Mouse (Mus musculus): ENCODE measurements around the gene Ciapin1. TPM values are rescaled to one million over a fixed set of nuclear protein-coding genes. Genes with fewer than 3 reads are reported as not detected.

The Ciapin1 gene
- total and polyA plus RNA-seq, 2 experiments, result 11.9 to 48.9 TPM

DNA sequence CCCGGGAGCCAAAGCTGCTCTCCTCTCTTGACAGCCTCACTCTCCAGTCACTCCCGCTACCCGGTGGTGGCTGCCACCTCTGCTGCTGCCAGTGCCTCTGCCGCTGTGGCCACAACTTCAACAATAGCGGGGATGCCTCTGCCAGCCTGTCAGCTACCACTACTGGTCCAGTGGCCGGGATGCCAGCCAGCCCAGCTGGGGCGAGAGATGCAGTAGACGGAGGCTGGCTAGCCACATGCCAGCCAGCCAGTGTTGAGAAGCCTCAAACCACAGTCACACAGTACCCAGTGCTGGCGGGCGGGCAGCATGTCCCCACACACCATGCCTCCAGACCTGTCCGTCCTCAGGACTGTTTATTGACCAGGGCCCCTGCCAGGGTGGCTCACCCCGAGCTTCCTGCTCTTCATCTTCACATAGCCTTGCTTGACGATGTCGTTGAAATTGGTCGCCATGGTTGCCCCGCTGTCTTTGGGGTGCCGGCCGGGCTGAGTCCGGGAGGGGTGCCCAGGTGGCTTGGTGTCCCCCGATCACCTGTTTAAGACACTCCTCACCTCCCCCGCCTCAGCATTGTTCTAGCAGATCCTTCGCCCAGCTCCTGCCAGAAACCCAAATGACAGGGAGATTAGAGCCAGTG lies 32.4 kb upstream of the Ciapin1 start:
- H3K27me3 ChIP-seq (ENCODE audit: control insufficient read depth, insufficient read depth, low read length), result no peaks in the 10 kb centered on the region; the same call in 1 of the 2 replicates
- H3K4me3 ChIP-seq (ENCODE audit: insufficient read depth, low read depth, low read length), result peak overlapping the region; percentile 15; the same call in 1 of the 2 replicates
- no peaks in the 10 kb centered on the region for H3K79me2 ChIP-seq (ENCODE audit: control insufficient read depth, insufficient read depth, low read length)
- WGBS, result 16% methylated on average over 22 of the region's 22 CpGs
- H3K9ac ChIP-seq (ENCODE audit: low read depth, low read length), result peak overlapping the region; percentile 42; the same call in 1 of the 2 replicates
- H3K36me3 ChIP-seq (ENCODE audit: control insufficient read depth, insufficient read depth, low read length), result no peaks in the 10 kb centered on the region
- no peaks in the 10 kb centered on the region; the same call in none of the 2 replicates for H3K4me1 ChIP-seq (ENCODE audit: control insufficient read depth, insufficient read depth, low read length)
- TF ChIP-seq CTCF (IDR thresholded peaks at IDR 0.05; ENCODE audit: low read depth, low read length) (no peak), POLR2A (IDR thresholded peaks at IDR 0.05; ENCODE audit: extremely low read depth, insufficient read depth, low read length) (no peak)
- DNase-seq (ENCODE audit: extremely low read depth, low read depth, low spot score), result no peak
- H3K27ac ChIP-seq (replicated peaks; ENCODE audit: insufficient read depth, low read depth, low read length), result no peak overlapping the region

DNA sequence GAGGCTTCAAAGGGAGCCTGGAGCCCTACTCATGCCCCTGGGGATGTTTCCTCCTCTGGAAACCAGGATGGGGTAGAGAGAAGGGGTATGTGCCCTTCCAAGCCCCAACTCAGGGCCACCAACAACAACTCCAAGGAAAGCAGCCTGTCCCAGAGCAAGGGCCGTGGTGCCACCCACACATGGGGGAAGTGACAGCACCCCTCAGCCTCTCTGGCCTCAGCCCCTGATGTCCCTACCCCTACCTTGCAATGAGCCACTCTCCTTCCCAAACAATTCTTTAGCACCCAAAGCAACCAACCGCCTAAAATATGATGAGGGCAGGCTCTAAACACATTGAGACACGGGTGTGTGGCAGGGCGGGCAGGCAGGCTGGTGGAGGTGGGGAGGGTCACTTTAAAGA lies 31.8 kb upstream of the Ciapin1 start:
- H3K27ac ChIP-seq (replicated peaks; ENCODE audit: insufficient read depth, low read depth, low read length), result no peak overlapping the region
- DNase-seq (ENCODE audit: extremely low read depth, low read depth, low spot score), result no peak
- WGBS, result 58% methylated on average over 4 of the region's 4 CpGs
- H3K4me1 ChIP-seq (ENCODE audit: control insufficient read depth, insufficient read depth, low read length), result no peaks in the 10 kb centered on the region; the same call in 1 of the 2 replicates
- no peaks in the 10 kb centered on the region for H3K79me2 ChIP-seq (ENCODE audit: control insufficient read depth, insufficient read depth, low read length)
- no peaks in the 10 kb centered on the region; the same call in 1 of the 2 replicates for H3K27me3 ChIP-seq (ENCODE audit: control insufficient read depth, insufficient read depth, low read length)
- H3K4me3 ChIP-seq (ENCODE audit: insufficient read depth, low read depth, low read length), result no peak overlapping the region
- no peaks in the 10 kb centered on the region for H3K36me3 ChIP-seq (ENCODE audit: control insufficient read depth, insufficient read depth, low read length)
- H3K9ac ChIP-seq (ENCODE audit: low read depth, low read length), result no peak overlapping the region
- no peak for TF ChIP-seq POLR2A (IDR thresholded peaks at IDR 0.05; ENCODE audit: extremely low read depth, insufficient read depth, low read length)
- TF ChIP-seq CTCF (IDR thresholded peaks at IDR 0.05; ENCODE audit: low read depth, low read length), result no peak

DNA sequence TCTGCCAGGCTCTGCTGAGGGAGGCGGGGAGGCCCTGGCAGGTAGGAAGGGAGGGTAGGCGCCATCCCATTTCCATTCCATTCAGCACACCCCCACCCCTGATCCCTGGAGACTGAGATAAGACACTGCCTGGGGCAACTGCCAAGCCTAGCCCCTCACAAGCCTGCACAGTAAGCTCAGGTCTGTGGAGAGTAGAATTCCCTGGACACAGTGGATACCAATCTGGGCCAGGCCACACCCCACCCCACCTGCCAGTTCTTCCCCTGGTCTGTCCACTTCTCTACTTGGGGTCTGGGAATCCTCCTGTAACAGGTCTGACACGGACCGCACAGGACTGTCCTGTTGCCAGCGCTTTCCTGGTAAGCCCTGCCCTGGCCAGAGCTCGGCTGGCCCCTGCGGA lies 31.0 kb upstream of the Ciapin1 start:
- no peaks in the 10 kb centered on the region; the same call in 1 of the 2 replicates for H3K27me3 ChIP-seq (ENCODE audit: control insufficient read depth, insufficient read depth, low read length)
- H3K27ac ChIP-seq (replicated peaks; ENCODE audit: insufficient read depth, low read depth, low read length), result no peak overlapping the region
- DNase-seq (ENCODE audit: extremely low read depth, low read depth, low spot score), result no peak
- no peak overlapping the region for H3K4me3 ChIP-seq (ENCODE audit: insufficient read depth, low read depth, low read length)
- 82% methylated on average over 7 of the region's 7 CpGs for WGBS
- no peak for TF ChIP-seq POLR2A (IDR thresholded peaks at IDR 0.05; ENCODE audit: extremely low read depth, insufficient read depth, low read length)
- TF ChIP-seq CTCF (IDR thresholded peaks at IDR 0.05; ENCODE audit: low read depth, low read length), result no peak
- no peaks in the 10 kb centered on the region for H3K79me2 ChIP-seq (ENCODE audit: control insufficient read depth, insufficient read depth, low read length)
- H3K4me1 ChIP-seq (ENCODE audit: control insufficient read depth, insufficient read depth, low read length), result no peaks in the 10 kb centered on the region; the same call in 1 of the 2 replicates
- no peaks in the 10 kb centered on the region for H3K36me3 ChIP-seq (ENCODE audit: control insufficient read depth, insufficient read depth, low read length)
- H3K9ac ChIP-seq (ENCODE audit: low read depth, low read length), result no peak overlapping the region

DNA sequence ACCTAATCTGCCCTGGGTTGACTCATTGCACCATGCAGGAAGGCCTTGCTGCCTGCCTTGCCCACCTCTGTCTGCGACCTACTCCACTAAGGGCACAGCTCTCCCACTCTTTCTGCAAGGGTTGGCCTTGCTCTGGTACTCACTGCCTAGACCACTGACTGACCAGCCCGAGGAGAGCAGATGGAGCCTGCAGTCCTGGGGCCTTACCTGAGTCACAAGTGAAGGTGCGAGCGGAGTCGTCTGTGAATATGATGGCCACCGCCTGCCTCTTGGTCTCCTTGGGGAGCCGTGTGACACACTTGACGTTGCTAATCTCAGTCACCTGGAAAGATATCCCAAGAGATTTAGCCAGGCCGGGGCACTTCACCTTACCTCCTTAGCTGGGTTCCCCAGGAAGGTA lies 28.8 kb upstream of the Ciapin1 start:
- DNase-seq (ENCODE audit: extremely low read depth, low read depth, low spot score), result no peak
- peaks cover 7% of the 10 kb centered on the region for H3K36me3 ChIP-seq (ENCODE audit: control insufficient read depth, insufficient read depth, low read length)
- no peaks in the 10 kb centered on the region; the same call in 1 of the 2 replicates for H3K27me3 ChIP-seq (ENCODE audit: control insufficient read depth, insufficient read depth, low read length)
- no peak overlapping the region for H3K27ac ChIP-seq (replicated peaks; ENCODE audit: insufficient read depth, low read depth, low read length)
- H3K4me3 ChIP-seq (ENCODE audit: insufficient read depth, low read depth, low read length), result no peak overlapping the region
- no peaks in the 10 kb centered on the region for H3K79me2 ChIP-seq (ENCODE audit: control insufficient read depth, insufficient read depth, low read length)
- H3K4me1 ChIP-seq (ENCODE audit: control insufficient read depth, insufficient read depth, low read length), result no peaks in the 10 kb centered on the region; the same call in 1 of the 2 replicates
- 89% methylated on average over 9 of the region's 9 CpGs for WGBS
- TF ChIP-seq POLR2A (IDR thresholded peaks at IDR 0.05; ENCODE audit: extremely low read depth, insufficient read depth, low read length) (no peak), CTCF (IDR thresholded peaks at IDR 0.05; ENCODE audit: low read depth, low read length) (no peak)
- no peak overlapping the region for H3K9ac ChIP-seq (ENCODE audit: low read depth, low read length)

DNA sequence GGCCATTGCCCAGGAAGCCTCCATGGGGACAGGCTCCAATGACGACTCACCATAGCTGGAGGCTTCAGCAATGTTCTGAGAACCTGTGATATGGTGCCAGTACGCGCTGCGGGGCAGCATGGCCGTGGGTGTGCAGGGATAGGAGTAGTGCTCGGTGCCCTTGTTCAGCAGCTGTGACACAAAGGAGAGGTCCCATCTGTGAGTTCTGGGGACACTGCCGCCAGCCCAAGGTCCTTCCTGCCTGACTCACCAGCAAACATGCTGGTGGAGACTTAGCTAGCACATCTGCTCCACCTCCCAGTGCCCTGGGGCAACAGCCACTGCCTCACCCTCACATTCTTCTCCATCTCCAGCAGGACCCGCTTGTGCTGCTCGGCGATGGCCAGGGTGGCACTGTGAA lies 27.1 kb upstream of the Ciapin1 start:
- no peak for DNase-seq (ENCODE audit: extremely low read depth, low read depth, low spot score)
- Histone ChIP-seq H3K4me3 (ENCODE audit: insufficient read depth, low read depth, low read length) (no peak overlapping the region), H3K79me2 (ENCODE audit: control insufficient read depth, insufficient read depth, low read length) (no peaks in the 10 kb centered on the region), H3K9ac (ENCODE audit: low read depth, low read length) (no peak overlapping the region), H3K36me3 (ENCODE audit: control insufficient read depth, insufficient read depth, low read length) (peaks cover 11% of the 10 kb centered on the region), H3K4me1 (ENCODE audit: control insufficient read depth, insufficient read depth, low read length) (no peaks in the 10 kb centered on the region), H3K27me3 (ENCODE audit: control insufficient read depth, insufficient read depth, low read length) (no peaks in the 10 kb centered on the region), H3K27ac (replicated peaks; ENCODE audit: insufficient read depth, low read depth, low read length) (no peak overlapping the region)
- WGBS, result 79% methylated on average over 10 of the region's 10 CpGs
- TF ChIP-seq POLR2A (IDR thresholded peaks at IDR 0.05; ENCODE audit: extremely low read depth, insufficient read depth, low read length) (no peak), CTCF (IDR thresholded peaks at IDR 0.05; ENCODE audit: low read depth, low read length) (no peak)

Data from liver, adult 2 months (tissue).